Mouse (Mus musculus) urinary bladder, postnatal 10 days (tissue): ENCODE data around the gene Ptpra.

Experiments
- DNase-seq: peaks from one replicate; pipeline ENCODE4 v3.0.0; 2022; ENCODE audit warnings: low spot score

Gene Ptpra

GRCm38 (mm10) chr2:130449794-130450433 lies at the start of gene Ptpra:
Gene Ptpra, plus strand, starts transcription at chr2:130450278.
- peak; percentile 76 for DNase-seq

GRCm38 (mm10) chr2:130401891-130402290 lies 48.2 kb upstream of the Ptpra start:
- no peak for DNase-seq

DNA sequence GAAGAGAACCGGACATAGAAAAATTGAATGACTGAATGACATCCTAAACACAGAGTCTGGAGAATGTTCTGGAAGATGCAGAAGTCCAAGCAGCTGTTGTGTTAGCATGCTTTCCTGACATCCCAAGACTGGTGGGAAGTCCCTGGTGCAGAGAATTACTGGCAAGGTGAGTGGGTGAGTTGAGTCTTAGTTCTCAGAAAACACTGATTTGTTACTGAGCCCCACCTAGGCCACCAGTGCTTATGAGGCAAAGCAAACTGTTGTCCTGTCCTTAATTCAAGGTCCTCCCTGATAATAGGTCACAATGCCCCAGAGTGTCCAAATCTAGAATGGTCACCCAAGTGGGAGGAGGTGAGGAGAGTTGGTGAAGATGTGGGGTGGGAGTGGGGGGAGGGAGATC lies 45.1 kb upstream of the Ptpra start, which contains the start of the genes Gm28372 and 1700020A23Rik:
Gene Gm28372 (plus strand): TSS at position 301 of the 400 bp plus-strand sequence.
Gene 1700020A23Rik (plus strand): TSS at position 321 of the 400 bp plus-strand sequence.
- no peak for DNase-seq

GRCm38 (mm10) chr2:130406178-130406577 lies 43.9 kb upstream of the Ptpra start, which contains the start of gene Tmem239:
Gene Tmem239, plus strand, starts transcription at chr2:130406478.
- no peak for DNase-seq

- DNase-seq, result no peak
Measured at GRCm38 (mm10) chr2:130408194-130408593, 41.9 kb upstream of the Ptpra start.

DNA sequence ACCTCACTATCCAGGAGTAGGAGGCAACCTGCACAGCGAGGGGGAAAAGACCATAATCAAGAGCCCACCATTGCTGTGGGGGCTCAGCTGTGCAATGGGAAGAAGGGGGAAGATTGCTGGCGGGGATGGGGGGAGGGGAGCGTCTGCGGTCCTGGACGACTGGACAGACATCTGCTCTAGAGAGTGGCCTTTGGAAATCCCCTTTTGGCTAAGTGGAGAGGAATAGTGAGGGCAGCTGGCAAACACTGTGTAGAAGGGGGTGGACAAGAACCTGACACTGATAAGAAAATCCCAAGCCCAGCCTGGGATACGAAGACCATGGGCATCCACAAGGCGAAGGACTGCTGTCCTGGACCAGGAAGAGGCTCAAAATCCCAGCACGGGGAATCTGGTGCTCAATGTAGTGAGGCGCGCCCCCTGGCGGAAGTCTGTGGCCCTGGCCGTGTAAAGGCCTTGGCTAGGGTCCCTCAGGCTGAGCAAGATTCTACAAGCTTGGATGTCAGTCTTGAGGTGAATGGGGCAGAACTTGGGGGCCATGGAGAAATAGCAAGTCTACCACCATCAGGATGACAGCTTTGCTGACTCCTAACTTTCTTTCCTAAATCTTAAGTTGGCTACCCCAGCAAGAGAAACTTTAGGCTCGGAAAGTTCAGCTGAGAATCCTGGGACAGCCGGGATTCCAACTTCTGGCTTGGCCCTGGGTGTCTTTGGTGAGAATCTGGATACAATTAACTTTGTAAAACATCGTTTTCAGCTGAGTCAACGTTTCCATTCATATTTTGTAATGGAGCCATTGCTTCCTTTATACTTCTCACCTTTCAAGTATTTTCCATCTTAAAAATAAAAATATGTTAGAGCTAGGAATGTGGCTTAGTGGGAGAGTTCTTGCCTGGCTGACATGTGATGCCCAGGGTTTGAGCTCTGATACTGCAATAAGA lies 38.3 kb upstream of the Ptpra start:
- peak; percentile 54 for DNase-seq

DNA sequence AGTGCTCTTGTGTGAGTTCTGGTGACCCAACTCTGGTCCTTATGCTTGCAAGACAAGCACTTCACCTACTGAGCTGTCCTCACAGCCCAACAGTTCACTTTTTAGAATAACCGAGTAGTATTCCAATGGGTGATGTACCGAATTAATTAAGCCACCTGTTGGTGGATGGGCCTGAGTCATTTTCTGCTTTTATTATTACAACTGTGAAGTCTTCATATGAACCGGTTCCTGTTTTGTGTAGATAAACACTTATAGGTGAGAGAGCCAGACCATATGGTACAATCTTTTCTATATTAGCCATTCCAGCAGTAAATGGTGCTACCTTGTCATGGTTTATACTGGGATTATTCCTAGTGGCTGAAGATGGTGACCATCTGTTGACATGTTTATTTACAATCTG lies 37.3 kb upstream of the Ptpra start:
- no peak for DNase-seq

GRCm38 (mm10) chr2:130414094-130414856 lies 35.8 kb upstream of the Ptpra start:
- no peak for DNase-seq

DNA sequence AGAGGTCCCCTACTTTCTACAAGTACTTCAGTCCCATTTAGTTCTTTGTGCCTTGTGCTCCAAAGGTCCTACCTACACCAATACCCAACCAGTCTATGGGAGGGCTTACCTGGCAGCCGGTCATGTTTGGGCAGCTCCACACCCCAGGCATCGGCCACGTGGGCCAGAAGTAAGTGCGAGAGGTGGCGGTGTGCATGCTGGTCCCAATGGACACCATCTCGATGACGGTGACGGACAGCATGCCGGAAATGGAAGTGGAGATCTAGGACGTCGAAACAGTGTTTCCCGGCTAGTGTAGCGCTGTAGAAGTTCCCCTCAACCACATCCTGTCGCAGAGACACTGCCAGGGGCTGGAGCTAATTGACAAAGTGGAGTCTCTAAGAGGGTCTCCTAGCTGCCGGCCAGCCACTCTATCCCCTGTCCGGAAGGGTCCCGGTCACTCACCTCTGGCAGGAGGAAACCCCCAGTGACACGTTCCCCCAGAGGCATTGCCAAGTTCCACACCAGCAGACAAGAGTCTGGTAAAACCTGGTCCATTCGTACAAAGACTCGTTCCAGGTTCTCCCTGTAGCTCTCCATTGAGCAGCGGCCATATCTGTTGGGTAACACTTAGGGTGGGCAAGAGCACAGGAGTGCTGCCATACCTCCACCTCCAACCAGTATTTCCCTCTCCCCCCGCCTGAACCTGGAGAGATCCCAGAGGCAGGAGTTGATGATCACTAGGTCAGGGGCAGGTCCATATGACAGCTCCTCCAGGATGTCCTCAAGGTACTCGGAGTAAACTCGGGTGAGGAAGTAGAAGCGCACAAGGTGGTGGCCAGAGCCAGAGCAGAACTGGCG lies 28.1 kb upstream of the Ptpra start:
- DNase-seq, result no peak

DNA sequence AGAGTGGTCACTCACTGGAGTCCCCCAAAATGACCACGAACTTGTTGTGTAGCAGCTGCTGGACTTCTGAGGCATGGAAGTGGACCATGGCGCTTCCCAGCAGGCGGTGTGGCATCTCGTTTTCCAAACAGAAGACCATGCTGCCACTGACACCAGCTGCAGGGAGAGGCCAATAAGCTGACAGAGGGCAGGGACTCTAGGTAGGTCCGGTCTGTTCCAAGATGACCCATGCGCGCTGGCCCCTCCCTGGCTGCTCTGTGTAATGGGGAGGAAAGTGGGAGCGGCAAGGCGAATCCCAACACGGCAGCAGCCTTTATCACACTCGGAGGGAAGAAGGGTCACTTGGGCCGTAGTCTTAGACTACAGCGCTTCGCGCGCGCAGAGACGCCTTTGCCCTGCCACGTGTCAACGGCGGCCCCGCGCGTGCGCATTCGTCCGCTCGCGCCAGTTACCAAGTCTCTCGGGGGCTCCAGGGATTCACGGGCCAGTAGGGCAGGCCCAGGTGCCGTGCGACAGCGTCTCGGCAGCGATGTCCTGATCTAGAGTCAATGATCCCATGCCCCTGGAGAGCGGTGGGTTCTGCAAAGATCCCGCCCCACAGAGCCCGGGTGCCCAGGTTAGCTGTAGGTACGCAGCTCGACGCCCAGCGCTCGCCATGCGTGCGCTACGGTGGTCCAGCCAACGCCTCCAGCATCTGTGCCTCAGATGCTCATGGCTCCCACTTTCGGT lies 26.5 kb upstream of the Ptpra start:
- peak; percentile 27 for DNase-seq

- peak; percentile 66 for DNase-seq
Measured at GRCm38 (mm10) chr2:130424126-130424853, 25.8 kb upstream of the Ptpra start, which contains the start of the genes Vps16 and Pced1a. Gene Vps16, plus strand, starts transcription at chr2:130424339. Gene Pced1a, minus strand, starts transcription at chr2:130424701.

GRCm38 (mm10) chr2:130425112-130425511 lies 25.0 kb upstream of the Ptpra start:
- DNase-seq, result no peak

DNA sequence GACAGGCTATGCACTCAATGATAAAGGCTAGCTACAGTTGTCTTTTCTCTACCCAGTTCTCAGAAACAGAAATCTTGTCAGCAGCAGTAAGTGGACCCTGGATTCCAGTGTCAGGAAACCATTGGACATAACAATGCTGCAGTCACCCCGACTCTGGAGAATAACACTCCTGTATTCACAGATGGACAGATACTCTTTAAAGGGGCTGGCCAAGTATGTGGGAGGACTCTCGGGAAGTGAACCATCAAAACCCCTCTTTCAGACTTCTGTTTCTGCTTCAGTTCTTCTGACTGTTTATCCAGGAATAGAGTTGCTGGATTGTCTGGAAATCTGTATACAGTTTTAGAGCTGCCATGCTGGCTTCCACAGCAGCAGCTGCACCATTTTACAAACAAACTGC lies 20.2 kb upstream of the Ptpra start:
- no peak for DNase-seq

DNA sequence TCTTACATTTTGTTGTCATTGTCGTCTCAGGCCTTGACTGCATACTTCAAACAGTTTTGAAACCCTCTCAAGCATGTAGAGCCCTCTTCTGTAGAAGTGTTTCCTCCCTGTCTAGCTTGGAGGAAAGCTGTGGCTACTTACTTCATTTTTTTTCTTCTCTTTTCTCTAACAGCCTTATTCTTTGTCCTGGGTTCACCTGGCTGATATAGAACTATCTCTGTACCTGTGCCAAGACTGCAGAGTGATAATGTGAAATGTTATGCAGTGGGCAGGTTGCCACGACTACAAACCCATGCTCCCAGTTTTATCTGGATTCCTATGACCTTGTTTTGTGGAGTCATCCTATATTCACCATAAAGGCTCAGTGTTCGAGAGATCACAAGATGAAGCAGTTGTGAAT lies 19.6 kb upstream of the Ptpra start:
- no peak for DNase-seq

GRCm38 (mm10) chr2:130432157-130432556 lies 17.9 kb upstream of the Ptpra start:
- no peak for DNase-seq

- no peak for DNase-seq
Measured at GRCm38 (mm10) chr2:130433152-130433551, 16.9 kb upstream of the Ptpra start.

- DNase-seq, result no peak
Measured at GRCm38 (mm10) chr2:130436769-130437168, 13.3 kb upstream of the Ptpra start.

GRCm38 (mm10) chr2:130438861-130439260 lies 11.2 kb upstream of the Ptpra start:
- no peak for DNase-seq

- DNase-seq, result no peak
Measured at GRCm38 (mm10) chr2:130439840-130440480, 10.1 kb upstream of the Ptpra start.
